Mouse (Mus musculus) embryo, embryonic 11.5 days (tissue): ENCODE data around the gene Akr1c20.

Experiments used
- DNase-seq: peaks from one replicate; pipeline ENCODE4 v3.0.0-alpha.2; 2012; ENCODE audit warnings: low read depth, low spot score

The Akr1c20 gene

GRCm38 (mm10) chr13:4523201-4523838 lies at the start of gene Akr1c20:
Gene Akr1c20, minus strand, starts transcription at chr13:4523345.
- no peak for DNase-seq

- DNase-seq = no peak
Observed at GRCm38 (mm10) chr13:4565996-4566395, 42.9 kb upstream of the Akr1c20 start.

- no peak for DNase-seq
Observed at GRCm38 (mm10) chr13:4560500-4560899, 37.4 kb upstream of the Akr1c20 start.

- no peak for DNase-seq
Observed at GRCm38 (mm10) chr13:4559143-4559542, 36.0 kb upstream of the Akr1c20 start.

- DNase-seq = no peak
Observed at GRCm38 (mm10) chr13:4514811-4515210, 8.3 kb downstream of the Akr1c20 start.

GRCm38 (mm10) chr13:4467896-4468295 lies 55.2 kb downstream of the Akr1c20 start:
- no peak for DNase-seq

GRCm38 (mm10) chr13:4465641-4466040 lies 57.5 kb downstream of the Akr1c20 start:
- DNase-seq = no peak
